Comparison of ENCODE assay signal across 8 mouse cellular contexts in the genomic region with DNA sequence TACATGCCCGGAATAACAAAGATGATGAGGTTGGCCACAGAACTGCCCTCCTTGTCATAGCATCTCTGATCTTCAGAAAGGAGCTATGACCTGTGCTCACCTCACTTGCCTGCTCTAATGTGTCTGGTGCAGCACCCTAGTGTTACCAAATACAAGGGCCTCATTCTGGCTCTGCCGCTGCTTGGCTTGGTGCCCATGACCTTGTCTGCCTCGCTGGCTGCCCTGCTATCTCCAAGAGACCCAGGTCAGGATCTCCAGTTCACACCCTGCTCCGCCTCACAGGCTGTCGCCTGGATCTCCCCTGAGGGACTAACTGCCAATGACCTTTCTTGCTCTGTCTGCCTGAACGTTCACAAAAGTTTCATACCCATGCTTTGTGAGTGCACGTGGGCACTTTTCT. TPM values are rescaled to one million over a fixed set of nuclear protein-coding genes. Genes with fewer than 3 reads are reported as not detected.
DNase-seq lines count a peak whose midpoint lies in the region; ATAC-seq and TF ChIP-seq lines count a peak whose summit lies in the region.

No protein-coding gene starts in this region.

- no peaks in the 10 kb centered on the region; the same call in 1 of the 2 replicates for H3K27me3 ChIP-seq in testis, adult 2 months (ENCODE audit: control insufficient read depth, insufficient read depth, low read length)
- H3K27me3 ChIP-seq in hindbrain, embryonic 13.5 days, result no peaks in the 10 kb centered on the region
- H3K27me3 ChIP-seq in liver, embryonic 12.5 days (replicated peaks), result peaks cover 31% of the 10 kb centered on the region
- no peaks in the 10 kb centered on the region; the same call in 1 of the 2 replicates for H3K27me3 ChIP-seq in thymus, adult 2 months (ENCODE audit: control insufficient read depth, insufficient read depth, low read length)

- H3K9ac ChIP-seq in hindbrain, embryonic 13.5 days, result no peak overlapping the region
- no peak overlapping the region for H3K9ac ChIP-seq in liver, embryonic 12.5 days

- no peak for TF ChIP-seq POLR2A in testis, adult 2 months (IDR thresholded peaks at IDR 0.05; ENCODE audit: control insufficient read depth, low read depth, low read length)
- TF ChIP-seq POLR2A in thymus, adult 2 months (IDR thresholded peaks at IDR 0.05; ENCODE audit: control insufficient read depth, extremely low read depth, insufficient read depth, low read length, poor library complexity), result no peak

- H3K9me3 ChIP-seq in hindbrain, embryonic 13.5 days, result no peaks in the 10 kb centered on the region
- H3K9me3 ChIP-seq in liver, embryonic 12.5 days (replicated peaks), result no peaks in the 10 kb centered on the region

- H3K4me2 ChIP-seq in hindbrain, embryonic 13.5 days, result no peak overlapping the region
- H3K4me2 ChIP-seq in liver, embryonic 12.5 days, result no peak overlapping the region

- H3K36me3 ChIP-seq in testis, adult 2 months (ENCODE audit: control insufficient read depth, insufficient read depth, low read length), result no peaks in the 10 kb centered on the region
- no peaks in the 10 kb centered on the region for H3K36me3 ChIP-seq in hindbrain, embryonic 13.5 days
- H3K36me3 ChIP-seq in liver, embryonic 12.5 days, result no peaks in the 10 kb centered on the region
- H3K36me3 ChIP-seq in thymus, adult 2 months (ENCODE audit: control insufficient read depth, insufficient read depth, low read length), result no peaks in the 10 kb centered on the region

- H3K27ac ChIP-seq in testis, adult 2 months (ENCODE audit: control insufficient read depth, insufficient read depth, low read depth, low read length), result peak overlapping the region; percentile 70; the same call in 1 of the 2 replicates
- H3K27ac ChIP-seq in hindbrain, embryonic 13.5 days, result peak overlapping the region; percentile 85
- H3K27ac ChIP-seq in liver, embryonic 12.5 days, result peak overlapping the region; percentile 75; the same call in 1 of the 2 replicates
- H3K27ac ChIP-seq in thymus, adult 2 months (ENCODE audit: control insufficient read depth, insufficient read depth, low read length), result no peak overlapping the region

- WGBS in hindbrain, embryonic 13.5 days, result 57% methylated on average over 7 of the region's 7 CpGs
- WGBS in liver, embryonic 12.5 days (ENCODE audit: insufficient replicate concordance), result 64% methylated on average over 7 of the region's 7 CpGs
- 91% methylated on average over 7 of the region's 7 CpGs for WGBS in thymus, adult 2 months

- no peak for TF ChIP-seq CTCF in testis, adult 2 months (IDR thresholded peaks at IDR 0.05; ENCODE audit: control insufficient read depth, insufficient read depth, insufficient replicate concordance, low read depth, low read length)
- no peak for TF ChIP-seq CTCF in thymus, adult 2 months (IDR thresholded peaks at IDR 0.05; ENCODE audit: borderline replicate concordance, control insufficient read depth, extremely low read depth, insufficient read depth, low read length, poor library complexity)

- DNase-seq in testis, postnatal 14 days (ENCODE audit: low spot score), result no peak
- peak; percentile 79 for DNase-seq in testis, postnatal 10 days (ENCODE audit: low spot score)
- DNase-seq in thymus, adult 2 months, result no peak
- no peak for DNase-seq in cerebellum, postnatal 36 days
- no peak for DNase-seq in right cerebral cortex, adult 18-20 months

- H3K4me3 ChIP-seq in testis, adult 2 months (ENCODE audit: control insufficient read depth, low read depth, low read length), result no peak overlapping the region
- no peak overlapping the region for H3K4me3 ChIP-seq in hindbrain, embryonic 13.5 days
- H3K4me3 ChIP-seq in liver, embryonic 12.5 days, result no peak overlapping the region
- H3K4me3 ChIP-seq in thymus, adult 2 months (ENCODE audit: control insufficient read depth, insufficient read depth, low read length), result no peak overlapping the region

- H3K4me1 ChIP-seq in testis, adult 2 months (ENCODE audit: control insufficient read depth, insufficient read depth, low read length), result peaks cover 13% of the 10 kb centered on the region
- peaks cover 66% of the 10 kb centered on the region for H3K4me1 ChIP-seq in hindbrain, embryonic 13.5 days (replicated peaks)
- H3K4me1 ChIP-seq in liver, embryonic 12.5 days, result peaks cover 28% of the 10 kb centered on the region
- H3K4me1 ChIP-seq in thymus, adult 2 months (replicated peaks; ENCODE audit: control insufficient read depth, insufficient read depth, low read length), result peaks cover 2% of the 10 kb centered on the region; the same call in 1 of the 2 replicates

- ATAC-seq in hindbrain, embryonic 13.5 days (ENCODE audit: low FRiP score), result no peak
- no peak for ATAC-seq in liver, embryonic 12.5 days

RNA-seq across cellular contexts. Expression of a gene that starts 4.2 kb away (rescaled TPM):
- 17.8 and 18.8 TPM in 2 replicates for polyA plus RNA-seq in testis, adult 2 months (2012; rRNA removed)
- 394 and 407 TPM in 2 replicates for polyA plus RNA-seq in hindbrain, embryonic 13.5 days (2015; fragmentation: Nextera tagmentation; extraction: Ambion mirVana)
- 249 and 251 TPM in 2 replicates for polyA plus RNA-seq in liver, embryonic 12.5 days (2016; fragmentation: Nextera tagmentation; extraction: Ambion mirVana)
- 53.3 and 66.1 TPM in 2 replicates for polyA plus RNA-seq in thymus, adult 2 months (2012; rRNA removed)

RNA-seq across cellular contexts. Expression of a gene that starts 24.0 kb away (rescaled TPM):
- 9.9 and 11.1 TPM in 2 replicates for polyA plus RNA-seq in testis, adult 2 months (2012; rRNA removed)
- 53.2 and 55.3 TPM in 2 replicates for polyA plus RNA-seq in hindbrain, embryonic 13.5 days (2015; fragmentation: Nextera tagmentation; extraction: Ambion mirVana)
- polyA plus RNA-seq in liver, embryonic 12.5 days (2016; fragmentation: Nextera tagmentation; extraction: Ambion mirVana), result 2.6 and 3.1 TPM in 2 replicates
- polyA plus RNA-seq in thymus, adult 2 months (2012; rRNA removed), result 13.9 and 18.5 TPM in 2 replicates
